29 mouse cellular contexts compared by ENCODE assay signal in the genomic region with DNA sequence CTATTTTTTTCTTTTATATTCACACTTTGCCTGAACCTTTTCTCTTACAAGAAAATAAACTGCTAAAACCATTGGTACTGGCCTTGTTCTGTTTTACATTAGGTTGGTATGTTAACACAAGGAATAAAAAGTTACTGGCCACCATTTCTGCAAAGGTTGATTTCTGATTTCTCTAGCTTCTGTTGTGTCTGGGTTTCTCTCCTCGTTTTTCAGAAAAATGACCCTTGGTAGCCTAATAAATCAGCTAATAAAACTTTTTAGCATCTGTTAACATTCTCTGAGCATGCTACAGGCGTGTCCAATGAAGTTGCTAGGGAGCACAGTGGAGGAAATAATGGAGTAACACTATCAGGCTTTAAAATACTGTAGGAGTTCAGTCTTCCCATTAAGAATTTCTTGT.
DNase-seq lines count a peak whose midpoint lies in the region; ATAC-seq lines count a peak whose summit lies in the region.
"Had no signal": no experiment of that assay in that cellular context is flagged by ENCODE, and none has a peak within 500 bp of the region (broad histone marks: within the 10 kb centered on the region; RNA-seq: fewer than 3 reads in every experiment).

No protein-coding gene starts in this region.

- peaks cover 17% of the 10 kb centered on the region for H3K4me1 ChIP-seq in limb, embryonic 13.5 days
- H3K4me1 ChIP-seq in hindbrain, embryonic 13.5 days (replicated peaks) = no peaks in the 10 kb centered on the region; the same call in 1 of the 2 replicates
- H3K4me1 ChIP-seq: embryonic facial prominence, embryonic 15.5 days; heart, embryonic 12.5 days; heart, embryonic 15.5 days; hindbrain, embryonic 10.5 days had no signal

- DNase-seq in embryo, embryonic 11 days = peak; percentile 16
- no peak for DNase-seq in embryo, embryonic 10 days (ENCODE audit: low spot score)
- peak; percentile 78 for DNase-seq in forelimb bud, embryonic 11.5 days (ENCODE audit: low read depth, low spot score)
- DNase-seq in mesoderm, embryonic 11.5 days (ENCODE audit: low read depth, low spot score) = peak; percentile 23
- no peak for DNase-seq in urinary bladder, postnatal 10 days (ENCODE audit: low spot score)
- DNase-seq: adrenal gland, postnatal 10 days; adrenal gland, postnatal 36 days; B cell, adult 2 months; cerebellum, adult 18-20 months; cerebellum, adult 9-11 months; cerebellum, postnatal 25 days; forebrain, postnatal 0 days; gastrocnemius, postnatal 25 days; heart, adult 18-20 months; heart, postnatal 10 days; heart, postnatal 36 days had no signal

- no peak overlapping the region for H3K9ac ChIP-seq in limb, embryonic 13.5 days
- no peak overlapping the region for H3K9ac ChIP-seq in hindbrain, embryonic 13.5 days
- H3K9ac ChIP-seq: embryonic facial prominence, embryonic 12.5 days; embryonic facial prominence, embryonic 15.5 days; forebrain, postnatal 0 days; heart, embryonic 12.5 days; heart, embryonic 15.5 days; hindbrain, embryonic 14.5 days had no signal

- H3K27ac ChIP-seq in limb, embryonic 13.5 days = no peak overlapping the region
- H3K27ac ChIP-seq in hindbrain, embryonic 13.5 days = no peak overlapping the region
- H3K27ac ChIP-seq: embryonic facial prominence, embryonic 12.5 days; embryonic facial prominence, embryonic 15.5 days; heart, embryonic 15.5 days; hindbrain, embryonic 10.5 days; hindbrain, embryonic 14.5 days; hindbrain, postnatal 0 days had no signal

- no peak overlapping the region for H3K4me2 ChIP-seq in limb, embryonic 13.5 days (replicated peaks)
- no peak overlapping the region for H3K4me2 ChIP-seq in hindbrain, embryonic 13.5 days
- H3K4me2 ChIP-seq: embryonic facial prominence, embryonic 12.5 days; embryonic facial prominence, embryonic 15.5 days; heart, embryonic 12.5 days; heart, embryonic 15.5 days; hindbrain, embryonic 14.5 days had no signal

- H3K4me3 ChIP-seq in limb, embryonic 13.5 days = no peak overlapping the region
- no peak overlapping the region for H3K4me3 ChIP-seq in hindbrain, embryonic 13.5 days
- H3K4me3 ChIP-seq: embryonic facial prominence, embryonic 12.5 days; embryonic facial prominence, embryonic 15.5 days; heart, embryonic 12.5 days; heart, embryonic 15.5 days; hindbrain, embryonic 10.5 days had no signal

- H3K36me3 ChIP-seq in limb, embryonic 13.5 days = no peaks in the 10 kb centered on the region
- no peaks in the 10 kb centered on the region for H3K36me3 ChIP-seq in hindbrain, embryonic 13.5 days
- H3K36me3 ChIP-seq: embryonic facial prominence, embryonic 12.5 days; embryonic facial prominence, embryonic 15.5 days; G1E; heart, embryonic 12.5 days; heart, embryonic 15.5 days; hindbrain, embryonic 10.5 days had no signal

- H3K27me3 ChIP-seq in limb, embryonic 13.5 days = peaks cover 26% of the 10 kb centered on the region
- no peaks in the 10 kb centered on the region for H3K27me3 ChIP-seq in hindbrain, embryonic 13.5 days
- H3K27me3 ChIP-seq: CH12.LX; embryonic facial prominence, embryonic 12.5 days; embryonic facial prominence, embryonic 15.5 days; heart, embryonic 12.5 days; heart, embryonic 15.5 days; Patski had no signal

- H3K9me3 ChIP-seq in limb, embryonic 13.5 days = no peaks in the 10 kb centered on the region
- no peaks in the 10 kb centered on the region for H3K9me3 ChIP-seq in hindbrain, embryonic 13.5 days
- H3K9me3 ChIP-seq: embryonic facial prominence, embryonic 12.5 days; embryonic facial prominence, embryonic 15.5 days; heart, embryonic 12.5 days; heart, embryonic 15.5 days; hindbrain, embryonic 10.5 days had no signal

- WGBS in limb, embryonic 13.5 days = 8% methylated on average over 2 of the region's 2 CpGs
- 67% methylated on average over 2 of the region's 2 CpGs for WGBS in hindbrain, embryonic 13.5 days

- ATAC-seq in limb, embryonic 13.5 days (ENCODE audit: low FRiP score, low read depth) = peak; percentile 82
- no peak for ATAC-seq in hindbrain, embryonic 13.5 days (ENCODE audit: low FRiP score)
- ATAC-seq: forebrain, embryonic 14.5 days; forebrain, postnatal 0 days; hindbrain, postnatal 0 days; Patski had no signal

Comparison
In these comparisons a context has a peak if more than half of its experiments do, and no peak if none do; other contexts are left out.
1. DNase-seq: peak in embryo, embryonic 11 days (single experiment), forelimb bud, embryonic 11.5 days (single experiment) and mesoderm, embryonic 11.5 days (single experiment); none in embryo, embryonic 10 days (single experiment) and urinary bladder, postnatal 10 days (single experiment).